Mouse (Mus musculus): ENCODE results near the gene Shank3.

DNA sequence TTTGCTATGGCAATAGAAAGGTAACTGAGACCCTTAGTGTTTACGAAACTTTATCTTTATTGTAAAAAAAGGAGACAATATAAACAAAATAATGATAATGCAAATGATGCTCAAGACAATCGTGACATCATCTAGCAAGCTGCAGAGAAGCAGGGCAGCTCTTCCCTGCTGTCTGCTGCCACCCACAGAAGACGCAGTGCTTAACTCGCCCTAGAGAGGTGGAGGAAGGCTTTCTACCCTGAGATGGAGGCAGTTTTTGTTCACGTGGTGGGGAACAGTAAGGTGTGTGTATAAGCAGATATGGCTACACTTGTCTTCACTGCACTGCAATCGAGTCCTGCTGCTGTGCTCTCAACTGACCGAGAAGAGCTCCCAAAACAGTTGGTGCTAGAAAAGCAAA is 83.1 kb downstream of the Shank3 start:
- no peak for TF ChIP-seq CTCF (IDR thresholded peaks at IDR 0.05; ENCODE audit: extremely low read depth, insufficient read length, insufficient replicate concordance, low read depth, low read length)
- no peak for TF ChIP-seq POLR2A (IDR thresholded peaks at IDR 0.05; ENCODE audit: low read depth, low read length)
